Mouse (Mus musculus): ENCODE results near the gene Hdac10.

DNA sequence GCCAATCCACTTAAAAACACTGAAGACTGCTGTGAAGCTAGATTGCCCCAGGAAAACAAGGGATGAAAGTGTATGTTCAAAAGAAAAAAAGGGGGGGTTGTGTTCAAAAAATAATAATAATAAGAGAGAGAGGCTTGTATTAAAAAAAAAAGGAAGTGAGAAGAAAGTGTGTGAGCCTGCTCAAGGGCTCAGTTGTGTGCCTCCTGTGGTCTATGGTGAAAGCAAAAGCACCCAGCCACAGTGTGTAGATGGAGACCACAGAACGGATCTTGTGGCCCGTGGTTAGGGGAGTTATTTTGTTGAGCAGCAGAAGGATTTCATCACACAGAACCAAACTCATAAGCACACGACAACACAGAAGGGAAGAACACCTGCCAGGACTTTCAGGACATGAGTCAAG lies 2.8 kb upstream of the Hdac10 start:
- no peak for TF ChIP-seq TAL1 (IDR thresholded peaks at IDR 0.05; ENCODE audit: low read length)
- TF ChIP-seq GATA1 (IDR thresholded peaks at IDR 0.05; ENCODE audit: low read length) = no peak

Data from erythroblast, embryonic 14.5 days (primary cell).